Comparison of ENCODE assay signal across 28 mouse cellular contexts in the genomic region with DNA sequence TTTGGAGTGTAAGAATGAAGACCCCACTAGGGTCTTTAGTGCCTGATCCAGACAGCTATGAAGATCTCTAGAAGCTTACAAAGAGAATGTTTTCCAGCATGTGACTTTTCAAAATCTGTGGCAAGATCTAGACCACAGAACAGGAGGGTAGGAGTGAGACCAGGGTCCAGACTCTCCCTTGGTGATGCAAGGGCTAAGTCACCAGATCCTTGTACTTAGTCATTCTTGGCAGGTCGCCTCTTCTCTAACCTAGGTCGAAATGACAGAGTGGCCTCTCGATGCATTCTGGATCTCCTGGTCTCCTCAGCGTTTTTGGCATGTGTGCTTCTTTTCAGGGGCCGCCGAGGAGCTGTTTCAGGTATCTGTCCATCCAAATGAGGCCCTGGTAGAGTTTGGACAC. TPM values are rescaled to one million over a fixed set of nuclear protein-coding genes. Genes with fewer than 3 reads are reported as not detected.
"Had no signal": no experiment of that assay in that cellular context is flagged by ENCODE, and none has a peak within 500 bp of the region (broad histone marks: within the 10 kb centered on the region; RNA-seq: fewer than 3 reads in every experiment).

No protein-coding gene starts in this region.

- H3K36me3 ChIP-seq: limb, embryonic 10.5 days; limb, embryonic 13.5 days; liver, embryonic 12.5 days; liver, embryonic 15.5 days; lung, embryonic 15.5 days; midbrain, embryonic 10.5 days; midbrain, embryonic 13.5 days had no signal

- DNase-seq: kidney, adult 9 months; kidney, postnatal 14 days; kidney, postnatal 4 days; liver; lung, adult 18-20 months; lung, postnatal 10 days; lung, postnatal 36 days; right cerebral cortex, postnatal 14 days; right cerebral cortex, postnatal 4 days; thymus, postnatal 25 days had no signal

- H3K9ac ChIP-seq: limb, embryonic 13.5 days; liver, embryonic 12.5 days; liver, embryonic 15.5 days; lung, embryonic 15.5 days; midbrain, embryonic 13.5 days had no signal

- H3K27me3 ChIP-seq: limb, embryonic 13.5 days; liver, embryonic 15.5 days; lung, embryonic 15.5 days had no signal

- H3K4me1 ChIP-seq: limb, embryonic 10.5 days; liver, embryonic 12.5 days; liver, embryonic 15.5 days; midbrain, embryonic 13.5 days had no signal

- ATAC-seq: liver, embryonic 12.5 days; midbrain, embryonic 13.5 days; midbrain, embryonic 16.5 days had no signal

- H3K4me2 ChIP-seq: limb, embryonic 13.5 days; liver, embryonic 12.5 days; liver, embryonic 15.5 days; lung, embryonic 15.5 days; midbrain, embryonic 13.5 days had no signal

- H3K4me3 ChIP-seq: limb, embryonic 10.5 days; limb, embryonic 13.5 days; liver, embryonic 12.5 days; liver, embryonic 15.5 days; lung, embryonic 15.5 days; megakaryocyte, embryonic 14.5 days; midbrain, embryonic 10.5 days; midbrain, embryonic 13.5 days had no signal

- H3K27ac ChIP-seq: limb, embryonic 10.5 days; limb, embryonic 13.5 days; liver, embryonic 12.5 days; liver, embryonic 15.5 days; lung, embryonic 15.5 days; midbrain, embryonic 10.5 days; midbrain, embryonic 13.5 days; stomach, postnatal 0 days had no signal

- H3K9me3 ChIP-seq: limb, embryonic 10.5 days; limb, embryonic 13.5 days; liver, embryonic 12.5 days; liver, embryonic 15.5 days; lung, embryonic 15.5 days; megakaryocyte, embryonic 14.5 days; midbrain, embryonic 10.5 days; midbrain, embryonic 13.5 days had no signal

RNA-seq across cellular contexts. Expression of a gene that starts 6.0 kb away (rescaled TPM):
- total RNA-seq: monocyte, adult 5-6 weeks had no signal
- polyA plus RNA-seq: neural tube, embryonic 14.5 days had no signal

RNA-seq across cellular contexts. Expression of a gene that starts 19.2 kb away (rescaled TPM):
- total RNA-seq: layer of hippocampus, adult 18-20 months; layer of hippocampus, postnatal 14 days; left cerebral cortex, postnatal 14 days; monocyte, adult 5-6 weeks had no signal
- polyA plus RNA-seq: kidney, embryonic 16.5 days; limb, embryonic 10.5 days; limb, embryonic 13.5 days; liver, embryonic 12.5 days; liver, embryonic 15.5 days; lung, embryonic 15.5 days; midbrain, embryonic 10.5 days; midbrain, embryonic 13.5 days; neural tube, embryonic 11.5 days; neural tube, embryonic 14.5 days; stomach, embryonic 14.5 days; stomach, postnatal 0 days had no signal
